Mouse (Mus musculus) liver, embryonic 11.5 days (tissue): ENCODE data around the gene Trim25. TPM values are rescaled to one million over a fixed set of nuclear protein-coding genes. Genes with fewer than 3 reads are reported as not detected.

ENCODE experiments used
- ATAC-seq: fragments of 200-750 bp; cut with Nextera tagmentation; replicated peaks from 2 replicates; pipeline ENCODE4 v1.8.0; 2017; ENCODE audit warnings: moderate number of reproducible peaks, mild to moderate bottlenecking, moderate TSS enrichment, moderate library complexity; ENCODE audit not compliant: low FRiP score
- DNase-seq: peaks from one replicate; pipeline ENCODE4 v3.0.0-alpha.2; 2017; ENCODE audit warnings: low spot score
- H3K27ac ChIP-seq: fragments of 300-500 bp; sonication (generic); 2 replicates; pipeline ENCODE4 v1.5.1; 2014; ENCODE audit warnings: mild to moderate bottlenecking, low read depth, low read length, control low read depth
- H3K27me3 ChIP-seq: fragments of 300-500 bp; sonication (generic); replicated peaks from 2 replicates; pipeline ENCODE4 v1.6.1; 2014; ENCODE audit warnings: low read length, mixed read lengths; ENCODE audit not compliant: control insufficient read depth, insufficient read depth
- H3K36me3 ChIP-seq: fragments of 300-500 bp; sonication (generic); 2 replicates; pipeline ENCODE4 v1.6.1; 2014; ENCODE audit warnings: mild to moderate bottlenecking, low read length, moderate library complexity, mixed read lengths; ENCODE audit not compliant: control insufficient read depth, insufficient read depth
- H3K4me1 ChIP-seq: fragments of 300-500 bp; sonication (generic); replicated peaks from 2 replicates; pipeline ENCODE4 v1.6.1; 2014; ENCODE audit warnings: low read length, mixed read lengths; ENCODE audit not compliant: control insufficient read depth, insufficient read depth
- H3K4me2 ChIP-seq: fragments of 300-500 bp; sonication (generic); 2 replicates; pipeline ENCODE4 v1.6.1; 2014; ENCODE audit warnings: mild to moderate bottlenecking, control low read depth, moderate library complexity
- H3K4me3 ChIP-seq: fragments of 300-500 bp; sonication (generic); 2 replicates; pipeline ENCODE4 v1.5.1; 2014; ENCODE audit warnings: low read depth, low read length, control low read depth
- H3K9ac ChIP-seq: fragments of 300-500 bp; sonication (generic); 2 replicates; pipeline ENCODE4 v1.6.1; 2014; ENCODE audit warnings: low read depth, low read length, control low read depth
- H3K9me3 ChIP-seq: fragments of 300-500 bp; sonication (generic); 2 replicates; pipeline ENCODE4 v1.6.1; 2016; ENCODE audit warnings: low read length, inconsistent platforms, mixed read lengths; ENCODE audit not compliant: control insufficient read depth
- WGBS: fragments of 180-500 bp; shearing (Covaris S2); extraction: QIAGEN DNeasy Blood & Tissue Kit; methylation state at CpG from one replicate; pipeline ENCODE4 v1.1.7; 2014; 5-methylcytosine and 5-hydroxymethylcytosine counted together
- polyA plus RNA-seq: library from polyadenylated mRNA; unstranded; fragments of >200 nt; fragmentation: Nextera tagmentation; extraction: Ambion mirVana; gene quantifications from 2 replicates; pipeline ENCODE4 v1.2.1, GENCODE M21; 2014

The Trim25 gene
- polyA plus RNA-seq, 1 experiment from 2014 or later: 21.1 TPM

GRCm38 (mm10) chr11:89058515-89059270 is 59.5 kb downstream of the Trim25 start:
- 60% methylated on average over 11 of the region's 11 CpGs for WGBS
- Histone ChIP-seq H3K4me1 (peaks cover 17% of the 10 kb centered on the region), H3K9ac (no peak overlapping the region), H3K36me3 (no peaks in the 10 kb centered on the region), H3K27ac (no peak overlapping the region), H3K4me2 (peak overlapping the region; percentile 99), H3K27me3 (no peaks in the 10 kb centered on the region), H3K4me3 (peak overlapping the region; percentile 87; the same call in 1 of the 2 replicates), H3K9me3 (no peaks in the 10 kb centered on the region)
- no peak for DNase-seq
- no peak for ATAC-seq

DNA sequence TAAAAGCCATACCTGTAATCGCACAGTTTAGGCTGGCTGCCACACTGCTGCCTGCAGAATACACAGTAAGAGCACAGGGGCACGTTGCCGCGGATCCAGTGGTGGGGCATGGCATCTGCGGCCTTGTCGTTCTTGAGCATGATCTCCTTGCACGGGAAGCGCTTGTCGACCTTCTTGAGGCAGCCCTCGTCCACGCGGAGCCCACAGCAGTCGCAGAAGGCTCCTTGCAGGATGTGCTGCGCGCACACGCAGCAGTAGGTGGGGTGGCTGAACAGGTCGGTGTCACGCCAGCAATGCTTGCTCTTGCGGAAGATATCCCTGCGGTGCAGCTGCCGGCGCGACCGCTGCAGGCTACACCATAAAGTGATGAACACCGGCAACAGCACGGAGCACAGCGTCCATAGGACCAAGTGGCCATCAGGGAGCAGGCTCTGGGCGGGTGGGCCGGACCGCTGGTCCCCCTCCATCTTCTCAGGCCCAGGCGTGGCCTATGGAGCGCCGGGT is 60.8 kb downstream of the Trim25 start:
- Histone ChIP-seq H3K4me2 (peak overlapping the region; percentile 99), H3K4me3 (peak overlapping the region; percentile 87), H3K27ac (peak overlapping the region; percentile 55), H3K36me3 (no peaks in the 10 kb centered on the region), H3K27me3 (no peaks in the 10 kb centered on the region), H3K9ac (peak overlapping the region; percentile 85), H3K4me1 (peaks cover 17% of the 10 kb centered on the region), H3K9me3 (no peaks in the 10 kb centered on the region)
- no peak for DNase-seq
- WGBS: under 1% methylated on average over 33 of the region's 33 CpGs
- peak; percentile 53 for ATAC-seq

GRCm38 (mm10) chr11:89060423-89061089 is 61.4 kb downstream of the Trim25 start:
- ATAC-seq (peak; percentile 92), DNase-seq (peak; percentile 91)
- H3K4me2 ChIP-seq: peak overlapping the region; percentile 99
- no peaks in the 10 kb centered on the region for H3K27me3 ChIP-seq
- H3K9ac ChIP-seq: peak overlapping the region; percentile 85
- peak overlapping the region; percentile 87 for H3K4me3 ChIP-seq
- no peaks in the 10 kb centered on the region for H3K9me3 ChIP-seq
- H3K27ac ChIP-seq: peak overlapping the region; percentile 55
- peaks cover 17% of the 10 kb centered on the region for H3K4me1 ChIP-seq
- no peaks in the 10 kb centered on the region for H3K36me3 ChIP-seq
- under 1% methylated on average over 63 of the region's 63 CpGs for WGBS

DNA sequence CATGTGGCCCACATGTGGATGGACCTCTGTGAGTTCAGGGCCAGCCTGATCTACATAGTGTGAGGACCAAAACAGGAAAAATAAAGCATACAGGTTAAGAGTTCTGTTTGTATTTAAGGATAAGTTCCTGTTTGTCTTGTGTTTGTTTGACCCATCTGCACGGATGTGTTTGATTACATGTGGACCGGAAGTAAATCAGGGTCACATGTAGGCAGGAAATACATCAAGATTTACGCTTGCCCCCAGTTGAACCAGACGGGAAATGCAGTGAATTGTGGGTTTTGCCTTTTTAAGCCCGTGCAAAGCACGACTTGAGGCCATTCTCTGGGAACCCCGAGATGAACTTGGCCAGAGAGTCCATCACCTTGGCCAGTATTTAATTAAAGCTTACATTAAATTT is 62.2 kb downstream of the Trim25 start:
- Histone ChIP-seq H3K27me3 (no peaks in the 10 kb centered on the region), H3K27ac (no peak overlapping the region), H3K9me3 (no peaks in the 10 kb centered on the region), H3K36me3 (no peaks in the 10 kb centered on the region), H3K4me3 (no peak overlapping the region), H3K9ac (no peak overlapping the region), H3K4me2 (no peak overlapping the region), H3K4me1 (peaks cover 17% of the 10 kb centered on the region)
- 77% methylated on average over 7 of the region's 7 CpGs for WGBS
- ATAC-seq (no peak), DNase-seq (no peak)

- Histone ChIP-seq H3K27me3 (no peaks in the 10 kb centered on the region), H3K27ac (no peak overlapping the region)
These were observed 65.1 kb downstream of the Trim25 start for GRCm38 (mm10) chr11:89064312-89064711.

GRCm38 (mm10) chr11:89065297-89065696 is 66.1 kb downstream of the Trim25 start:
- H3K27me3 ChIP-seq: no peaks in the 10 kb centered on the region
- H3K9me3 ChIP-seq: no peaks in the 10 kb centered on the region
- WGBS: 94% methylated on average over 3 of the region's 3 CpGs
- no peak overlapping the region for H3K9ac ChIP-seq
- H3K4me3 ChIP-seq: no peak overlapping the region
- no peaks in the 10 kb centered on the region; the same call in none of the 2 replicates for H3K4me1 ChIP-seq
- H3K27ac ChIP-seq: no peak overlapping the region
- ATAC-seq: no peak
- H3K36me3 ChIP-seq: no peaks in the 10 kb centered on the region
- DNase-seq: no peak
- no peak overlapping the region for H3K4me2 ChIP-seq

More at GRCm38 (mm10) chr11:89064312-89064711, 65.1 kb downstream of the Trim25 start:
- Histone ChIP-seq H3K4me1 (peaks cover 8% of the 10 kb centered on the region), H3K4me2 (no peak overlapping the region), H3K9ac (no peak overlapping the region), H3K36me3 (no peaks in the 10 kb centered on the region), H3K9me3 (no peaks in the 10 kb centered on the region), H3K4me3 (no peak overlapping the region)
- DNase-seq: no peak
- ATAC-seq: no peak; the same call in 1 of the 2 replicates
- 56% methylated on average over 6 of the region's 6 CpGs for WGBS

GRCm38 (mm10) chr11:89066126-89066525 is 67.0 kb downstream of the Trim25 start:
- Histone ChIP-seq H3K4me2 (no peak overlapping the region), H3K36me3 (no peaks in the 10 kb centered on the region), H3K4me3 (no peak overlapping the region), H3K9ac (no peak overlapping the region), H3K4me1 (no peaks in the 10 kb centered on the region; the same call in none of the 2 replicates), H3K27ac (no peak overlapping the region), H3K9me3 (no peaks in the 10 kb centered on the region), H3K27me3 (no peaks in the 10 kb centered on the region)
- ATAC-seq (no peak), DNase-seq (no peak)
- WGBS: 74% methylated on average over 6 of the region's 6 CpGs

- no peaks in the 10 kb centered on the region for H3K27me3 ChIP-seq
- H3K4me3 ChIP-seq: no peak within 1 kb of the TSS
- H3K4me2 ChIP-seq: no peak within 1 kb of the TSS
- DNase-seq (no peak), ATAC-seq (no peak)
- H3K36me3 ChIP-seq: no peaks in the 10 kb centered on the region
- no peaks in the 10 kb centered on the region; the same call in none of the 2 replicates for H3K4me1 ChIP-seq
- 90% methylated on average over 1 of the region's 1 CpGs for WGBS
- H3K9me3 ChIP-seq: no peaks in the 10 kb centered on the region
- H3K9ac ChIP-seq: no peak within 1 kb of the TSS
- no peak within 1 kb of the TSS for H3K27ac ChIP-seq
These were observed 67.6 kb downstream of the Trim25 start, which contains the start of gene Dgke for GRCm38 (mm10) chr11:89066750-89067149. Gene Dgke, minus strand, starts transcription at chr11:89066850.
